Comparison of ENCODE assay signal across 12 mouse cellular contexts in genomic region chr2:93135324-93135723, GRCm38 (mm10). TPM values are rescaled to one million over a fixed set of nuclear protein-coding genes. Genes with fewer than 3 reads are reported as not detected.
DNase-seq lines count a peak whose midpoint lies in the region; ATAC-seq and TF ChIP-seq lines count a peak whose summit lies in the region.
"Had no signal": no experiment of that assay in that cellular context is flagged by ENCODE, and none has a peak within 500 bp of the region (broad histone marks: within the 10 kb centered on the region; RNA-seq: fewer than 3 reads in every experiment).

No protein-coding gene starts in this region.

- H3K4me2 ChIP-seq in stomach, embryonic 15.5 days = no peak overlapping the region
- H3K4me2 ChIP-seq in stomach, postnatal 0 days (replicated peaks; ENCODE audit: low read depth) = no peak overlapping the region
- no peak overlapping the region for H3K4me2 ChIP-seq in kidney, embryonic 16.5 days (replicated peaks; ENCODE audit: low read depth, low read length)
- H3K4me2 ChIP-seq: forebrain, embryonic 13.5 days; liver, embryonic 13.5 days had no signal

- TF ChIP-seq CTCF in stomach, postnatal 0 days (IDR thresholded peaks at IDR 0.05; ENCODE audit: low read depth) = no peak

- WGBS in stomach, embryonic 15.5 days = 58% methylated on average over 7 of the region's 7 CpGs
- WGBS in stomach, postnatal 0 days = 53% methylated on average over 7 of the region's 7 CpGs
- WGBS in kidney, embryonic 16.5 days = 58% methylated on average over 7 of the region's 7 CpGs

- no peaks in the 10 kb centered on the region for H3K9me3 ChIP-seq in stomach, embryonic 15.5 days
- no peaks in the 10 kb centered on the region for H3K9me3 ChIP-seq in stomach, postnatal 0 days (ENCODE audit: control insufficient read depth, low read length)
- no peaks in the 10 kb centered on the region for H3K9me3 ChIP-seq in kidney, embryonic 16.5 days (ENCODE audit: low read length)
- H3K9me3 ChIP-seq: forebrain, embryonic 13.5 days; hindbrain, embryonic 10.5 days; liver, embryonic 13.5 days had no signal

- no peaks in the 10 kb centered on the region for H3K27me3 ChIP-seq in stomach, embryonic 15.5 days (replicated peaks)
- no peaks in the 10 kb centered on the region for H3K27me3 ChIP-seq in stomach, postnatal 0 days (ENCODE audit: control insufficient read depth, insufficient read depth, low read length)
- H3K27me3 ChIP-seq in kidney, embryonic 16.5 days (ENCODE audit: insufficient read depth, low read length) = no peaks in the 10 kb centered on the region
- H3K27me3 ChIP-seq: forebrain, embryonic 13.5 days; liver, embryonic 13.5 days had no signal

- H3K27ac ChIP-seq in stomach, embryonic 15.5 days = no peak overlapping the region
- no peak overlapping the region for H3K27ac ChIP-seq in stomach, postnatal 0 days (replicated peaks)
- peak overlapping the region; percentile 17; the same call in 1 of the 2 replicates for H3K27ac ChIP-seq in kidney, embryonic 16.5 days (ENCODE audit: low read length)
- H3K27ac ChIP-seq: forebrain, embryonic 13.5 days; hindbrain, embryonic 10.5 days; liver, embryonic 13.5 days had no signal

- no peak for TF ChIP-seq EP300 in stomach, postnatal 0 days (optimal IDR thresholded peaks at IDR 0.05)

- no peaks in the 10 kb centered on the region for H3K36me3 ChIP-seq in stomach, embryonic 15.5 days
- no peaks in the 10 kb centered on the region for H3K36me3 ChIP-seq in stomach, postnatal 0 days (ENCODE audit: control insufficient read depth, insufficient read depth, low read length)
- no peaks in the 10 kb centered on the region for H3K36me3 ChIP-seq in kidney, embryonic 16.5 days (ENCODE audit: insufficient read depth, low read length)
- H3K36me3 ChIP-seq: hindbrain, embryonic 10.5 days; liver, embryonic 13.5 days had no signal

- peaks cover 6% of the 10 kb centered on the region; the same call in 1 of the 2 replicates for H3K4me1 ChIP-seq in stomach, embryonic 15.5 days
- H3K4me1 ChIP-seq in stomach, postnatal 0 days (replicated peaks; ENCODE audit: control insufficient read depth, insufficient read depth) = 0 out of 2 replicates have a peak, but pooled peaks cover 3% of the 10 kb centered on the region
- H3K4me1 ChIP-seq in kidney, embryonic 16.5 days (ENCODE audit: insufficient read depth, low read length) = peaks cover 10% of the 10 kb centered on the region
- H3K4me1 ChIP-seq: liver, embryonic 13.5 days had no signal

- ATAC-seq in stomach, embryonic 15.5 days (ENCODE audit: insufficient read depth, low FRiP score, low read depth) = peak; percentile 35
- ATAC-seq in stomach, postnatal 0 days (ENCODE audit: low FRiP score, low TSS enrichment) = no peak
- ATAC-seq in kidney, embryonic 16.5 days (ENCODE audit: low FRiP score, low TSS enrichment) = no peak
- ATAC-seq: forebrain, embryonic 13.5 days had no signal

- no peak overlapping the region for H3K4me3 ChIP-seq in stomach, embryonic 15.5 days (replicated peaks)
- no peak overlapping the region for H3K4me3 ChIP-seq in stomach, postnatal 0 days (ENCODE audit: low read depth, low read length)
- H3K4me3 ChIP-seq in kidney, embryonic 16.5 days (ENCODE audit: low read length) = no peak overlapping the region
- H3K4me3 ChIP-seq: forebrain, embryonic 13.5 days; hindbrain, embryonic 10.5 days; liver, embryonic 13.5 days had no signal

- DNase-seq in adrenal gland, adult 2 months = peak; percentile 79
- DNase-seq in adrenal gland, postnatal 4 days (ENCODE audit: low spot score in 2 of 2) = no peak
- no peak for DNase-seq in stomach, postnatal 0 days (ENCODE audit: low spot score)
- peak; percentile 25 for DNase-seq in skeletal muscle tissue, adult 2 months (ENCODE audit: low read depth, low spot score)
- no peak for DNase-seq in spleen, adult 18-20 months
- no peak for DNase-seq in cerebellum, adult 11 months
- DNase-seq: embryo, embryonic 11 days; liver, embryonic 13.5 days had no signal

- no peak overlapping the region for H3K9ac ChIP-seq in stomach, embryonic 15.5 days
- no peak overlapping the region for H3K9ac ChIP-seq in stomach, postnatal 0 days (ENCODE audit: low read length)
- H3K9ac ChIP-seq in kidney, embryonic 16.5 days (replicated peaks; ENCODE audit: low read length) = no peak overlapping the region
- H3K9ac ChIP-seq: forebrain, embryonic 13.5 days; liver, embryonic 13.5 days had no signal

RNA-seq across cellular contexts. Expression of gene Trp53i11, which starts 52.0 kb away (rescaled TPM):
- total RNA-seq in adrenal gland, adult 2 months (2021) = 10 to 100 TPM; 58.6 to 64.7 TPM
- polyA plus RNA-seq in adrenal gland, adult 2 months (2012; rRNA removed) = 123 and 179 TPM in 2 replicates
- total RNA-seq in adrenal gland, postnatal 4 days (2021) = 100 to 1,000 TPM; 114 to 117 TPM
- 29.3 and 37.7 TPM in 2 replicates for polyA plus RNA-seq in stomach, embryonic 15.5 days (2015; fragmentation: Nextera tagmentation; extraction: Ambion mirVana)
- 17.3 and 27.8 TPM in 2 replicates for polyA plus RNA-seq in stomach, postnatal 0 days (2015; fragmentation: Nextera tagmentation; extraction: Ambion mirVana)
- polyA plus RNA-seq in kidney, embryonic 16.5 days (2015; fragmentation: Nextera tagmentation; extraction: Ambion mirVana) = 36.5 and 48.8 TPM in 2 replicates

Comparison
In these comparisons a context has a peak if more than half of its experiments do, and no peak if none do; other contexts are left out.
1. DNase-seq: peak in adrenal gland, adult 2 months (single experiment) and skeletal muscle tissue, adult 2 months (single experiment); none in adrenal gland, postnatal 4 days (0 of 2), stomach, postnatal 0 days (single experiment), spleen, adult 18-20 months (0 of 2) and cerebellum, adult 11 months (single experiment).